Mouse (Mus musculus): ENCODE results near the gene Tmem132c.

Gene Tmem132c

GRCm38 (mm10) chr5:127282539-127283123 lies 41.0 kb downstream of the Tmem132c start:
- no peak for DNase-seq (ENCODE audit: low read depth, low spot score)

DNA sequence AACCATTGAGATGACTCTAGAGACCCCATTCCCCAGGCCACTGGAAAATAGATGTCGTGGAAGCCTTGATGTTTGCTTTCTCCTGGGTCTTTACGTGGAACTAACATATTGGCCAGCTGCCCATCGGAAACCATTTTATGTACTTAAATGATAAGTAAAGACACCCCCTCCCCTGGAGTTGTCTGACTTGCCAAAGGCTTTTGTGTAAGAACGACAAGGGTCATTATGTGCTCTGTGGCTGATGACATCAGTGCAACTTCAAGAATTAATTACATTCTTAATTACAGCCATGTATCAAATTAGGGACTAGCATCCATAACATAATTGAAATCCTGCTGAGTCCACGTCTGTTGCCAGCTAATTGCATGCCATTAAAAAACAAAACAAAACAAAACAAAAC lies 45.3 kb downstream of the Tmem132c start:
- no peak for DNase-seq (ENCODE audit: low read depth, low spot score)

- no peak for DNase-seq (ENCODE audit: low read depth, low spot score)
Observed at GRCm38 (mm10) chr5:127289659-127290058, 48.1 kb downstream of the Tmem132c start.

- no peak for DNase-seq (ENCODE audit: low read depth, low spot score)
Observed at GRCm38 (mm10) chr5:127290461-127291250, 49.0 kb downstream of the Tmem132c start.

DNA sequence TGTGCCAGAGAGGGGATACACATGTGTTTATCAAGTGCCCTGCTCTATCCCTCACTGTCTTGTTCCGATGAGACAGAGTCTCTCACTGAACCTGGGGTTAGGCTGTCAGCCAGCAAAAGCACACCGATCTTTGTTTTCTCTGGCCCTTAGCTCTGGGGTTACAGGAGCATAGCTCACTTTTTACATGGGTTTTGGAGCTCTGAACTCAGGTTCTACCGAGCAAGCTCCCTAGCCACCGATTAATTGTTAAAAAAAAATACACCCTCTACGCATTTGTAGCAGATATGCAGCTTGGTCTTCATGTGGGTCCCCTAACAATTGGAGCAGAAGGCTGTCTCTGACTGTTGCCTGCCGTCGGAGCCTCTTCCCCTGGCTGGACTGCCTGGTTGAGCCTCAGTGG lies 50.0 kb downstream of the Tmem132c start:
- DNase-seq (ENCODE audit: low read depth, low spot score), result no peak

GRCm38 (mm10) chr5:127293698-127294097 lies 52.1 kb downstream of the Tmem132c start:
- DNase-seq (ENCODE audit: low read depth, low spot score), result no peak

- DNase-seq (ENCODE audit: low read depth, low spot score), result no peak
Observed at GRCm38 (mm10) chr5:127297461-127297860, 55.9 kb downstream of the Tmem132c start.

GRCm38 (mm10) chr5:127298060-127298459 lies 56.5 kb downstream of the Tmem132c start:
- DNase-seq (ENCODE audit: low read depth, low spot score), result no peak

DNA sequence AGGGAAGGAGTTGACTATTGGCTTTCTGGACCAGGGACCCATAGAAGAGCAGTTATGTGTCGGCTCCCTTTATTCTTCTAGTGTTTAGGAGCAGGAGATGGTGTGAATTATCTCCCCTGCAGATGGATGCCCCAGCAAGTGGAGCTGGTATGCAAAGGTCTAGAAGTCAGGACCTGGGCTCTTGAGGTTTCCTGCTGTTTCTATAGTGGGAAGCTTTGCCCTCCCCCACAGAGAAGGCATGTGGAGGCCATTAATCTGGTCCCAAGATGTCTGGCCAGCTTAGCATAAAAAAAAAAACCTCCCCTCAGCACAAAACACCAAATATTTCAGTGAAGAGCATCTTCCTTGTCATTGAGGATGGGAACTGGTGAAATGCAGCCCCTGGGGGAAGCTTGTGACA lies 57.4 kb downstream of the Tmem132c start:
- no peak for DNase-seq (ENCODE audit: low read depth, low spot score)

DNA sequence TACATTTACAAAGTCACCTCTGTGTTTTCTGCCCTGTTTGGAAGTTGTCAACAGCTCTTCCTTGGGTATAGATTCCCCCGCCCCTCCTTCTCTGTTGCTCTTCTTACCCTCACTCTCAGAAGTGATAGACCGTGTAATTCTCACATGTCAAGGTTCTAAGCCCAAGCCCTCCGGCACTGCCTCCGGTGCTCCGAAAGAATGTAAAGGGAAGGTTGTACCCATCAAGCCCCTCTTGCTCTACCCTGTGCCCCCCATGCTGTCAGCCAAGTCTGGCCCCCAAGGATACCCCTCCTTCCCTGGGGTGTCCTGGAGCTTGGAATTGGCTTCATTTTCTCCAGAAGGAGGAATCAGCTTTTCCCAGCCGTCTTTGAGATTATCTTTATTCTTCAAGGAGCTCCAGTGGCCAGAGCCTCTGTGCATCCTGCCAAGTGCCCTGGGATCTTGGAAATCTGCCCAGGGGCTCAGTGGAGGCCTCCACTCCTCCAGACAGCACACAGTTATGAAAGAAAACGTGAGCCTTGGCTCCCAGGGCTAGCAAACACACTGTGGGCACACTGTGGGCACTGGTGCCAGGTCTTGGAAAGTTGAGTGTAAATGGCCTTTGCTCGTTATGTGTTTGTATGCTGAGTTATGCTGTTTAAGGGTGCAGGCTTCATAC lies 59.1 kb downstream of the Tmem132c start:
- no peak for DNase-seq (ENCODE audit: low read depth, low spot score)

- no peak for DNase-seq (ENCODE audit: low read depth, low spot score)
Observed at GRCm38 (mm10) chr5:127305312-127305711, 63.7 kb downstream of the Tmem132c start.

DNA sequence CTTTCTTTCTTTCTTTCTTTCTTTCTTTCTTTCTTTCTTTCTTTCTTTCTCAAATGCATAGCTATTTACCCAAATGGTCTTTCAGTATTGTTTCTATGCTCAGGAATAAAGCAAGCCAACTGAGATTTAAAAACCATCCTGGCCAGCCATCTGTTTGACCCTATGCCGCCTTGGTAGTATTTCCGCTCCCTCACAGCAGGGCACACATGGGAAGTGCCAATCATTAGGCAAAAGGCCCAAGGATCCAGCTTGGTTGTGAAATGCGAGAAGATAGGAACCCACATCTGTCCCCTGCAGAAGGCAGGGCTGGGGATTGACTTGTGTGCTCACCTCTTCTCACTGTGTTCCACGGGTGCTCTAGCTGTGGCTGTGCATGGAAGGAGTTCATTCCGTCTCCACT lies 64.1 kb downstream of the Tmem132c start:
- DNase-seq (ENCODE audit: low read depth, low spot score), result no peak

DNA sequence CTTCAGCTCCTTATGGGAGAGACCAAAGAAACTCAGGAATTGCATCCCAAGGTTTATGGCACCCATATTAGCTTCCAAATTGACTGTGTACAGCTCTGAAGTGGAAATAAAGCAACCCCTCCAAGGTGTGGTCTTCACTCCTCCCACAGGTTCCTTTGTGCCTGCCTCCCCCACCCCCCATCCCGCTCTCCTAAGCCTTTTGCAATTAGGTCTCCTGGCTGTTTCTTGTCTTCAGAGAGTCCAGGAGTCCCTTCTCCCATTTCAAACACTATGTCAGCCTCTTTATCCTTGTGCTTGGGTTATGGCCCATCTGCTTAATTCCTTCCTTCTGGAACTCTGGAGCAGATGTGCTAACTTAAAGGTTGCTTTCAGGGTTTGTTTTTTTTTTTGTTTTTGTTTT lies 65.1 kb downstream of the Tmem132c start:
- no peak for DNase-seq (ENCODE audit: low read depth, low spot score)

DNA sequence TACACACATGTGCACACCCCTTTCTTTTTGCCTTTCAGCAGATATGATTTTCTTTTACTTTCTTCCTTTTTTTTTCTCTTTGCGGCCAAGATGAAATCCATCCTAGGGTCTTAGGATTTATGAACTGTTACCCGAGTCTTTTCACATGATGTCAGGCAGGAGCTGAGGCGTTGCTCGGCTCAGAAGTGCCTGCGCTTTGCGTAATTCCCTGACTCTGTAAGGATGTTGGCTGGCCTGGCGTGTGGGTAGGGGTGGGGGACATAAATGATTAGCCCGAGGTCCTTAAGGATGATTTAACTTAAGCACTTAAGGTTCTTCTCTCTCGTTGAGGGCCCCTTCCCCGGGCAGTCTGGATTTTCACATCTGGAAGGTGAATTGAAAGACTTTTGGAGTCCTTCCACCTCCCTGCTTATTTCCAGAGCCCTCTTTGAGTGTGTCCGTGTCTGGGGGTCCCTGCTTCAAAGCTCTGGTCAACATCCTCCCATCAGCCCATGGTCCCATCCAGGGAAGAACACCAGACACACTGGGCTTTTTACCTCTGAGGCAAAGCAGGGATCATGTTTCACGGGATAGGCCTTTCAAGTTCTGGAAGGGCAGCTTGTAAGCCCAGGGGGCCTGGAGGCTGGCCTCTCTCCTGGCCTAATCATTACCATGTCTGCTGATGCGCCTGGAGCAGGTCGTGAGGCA lies 68.9 kb downstream of the Tmem132c start:
- peak; percentile 59 for DNase-seq (ENCODE audit: low read depth, low spot score)

DNA sequence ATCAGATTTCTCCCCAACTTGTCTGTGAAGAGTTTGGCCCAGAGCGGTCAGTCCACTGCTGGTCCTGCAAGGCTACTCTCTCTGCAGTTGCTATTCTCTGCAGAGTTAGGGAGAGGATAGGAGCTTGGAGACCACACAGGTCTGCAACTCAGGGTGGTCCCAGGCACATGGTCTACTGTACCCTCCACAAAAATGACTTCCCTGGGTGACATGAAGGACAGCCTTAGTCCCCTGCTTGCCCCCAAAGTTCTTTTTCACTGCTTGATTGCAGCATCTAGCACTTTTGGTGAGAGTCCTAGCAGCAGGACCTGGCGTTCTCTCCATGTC lies 69.4 kb downstream of the Tmem132c start:
- no peak for DNase-seq (ENCODE audit: low read depth, low spot score)

- no peak for DNase-seq (ENCODE audit: low read depth, low spot score)
Observed at GRCm38 (mm10) chr5:127313634-127314033, 72.0 kb downstream of the Tmem132c start.

DNA sequence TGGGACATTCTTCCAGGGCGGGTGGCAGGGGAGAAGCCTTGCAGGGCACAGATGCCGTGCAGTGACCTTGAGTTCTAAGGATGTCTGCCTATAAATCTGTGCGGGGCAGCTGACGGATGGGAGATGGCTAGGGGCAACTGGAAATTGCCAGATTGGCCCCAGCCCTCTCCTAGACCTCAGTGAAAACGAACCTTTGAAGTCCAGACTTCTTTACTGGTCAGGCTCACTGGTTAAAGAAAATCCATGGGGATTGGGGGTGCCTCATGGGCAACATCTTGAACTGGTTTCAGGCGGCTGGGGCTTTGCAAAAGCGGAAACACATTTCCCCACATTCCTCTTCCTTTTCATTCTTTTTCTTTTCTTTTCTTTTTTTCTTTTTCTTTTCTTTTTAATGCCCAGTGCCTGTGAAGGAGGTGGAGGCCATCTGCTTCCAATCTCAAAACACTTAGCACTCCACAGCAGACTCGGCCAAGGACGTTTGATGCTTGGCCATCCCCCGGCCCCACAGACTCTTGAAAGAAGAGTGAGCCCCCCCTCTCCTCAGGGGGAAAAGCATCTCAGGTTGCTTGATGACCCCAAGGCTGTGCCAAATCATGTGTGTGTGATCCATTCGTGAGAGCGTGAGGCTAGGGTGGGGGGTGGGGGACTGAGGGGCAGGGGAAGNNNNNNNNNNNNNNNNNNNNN lies 77.6 kb downstream of the Tmem132c start:
- no peak for DNase-seq (ENCODE audit: low read depth, low spot score)

DNA sequence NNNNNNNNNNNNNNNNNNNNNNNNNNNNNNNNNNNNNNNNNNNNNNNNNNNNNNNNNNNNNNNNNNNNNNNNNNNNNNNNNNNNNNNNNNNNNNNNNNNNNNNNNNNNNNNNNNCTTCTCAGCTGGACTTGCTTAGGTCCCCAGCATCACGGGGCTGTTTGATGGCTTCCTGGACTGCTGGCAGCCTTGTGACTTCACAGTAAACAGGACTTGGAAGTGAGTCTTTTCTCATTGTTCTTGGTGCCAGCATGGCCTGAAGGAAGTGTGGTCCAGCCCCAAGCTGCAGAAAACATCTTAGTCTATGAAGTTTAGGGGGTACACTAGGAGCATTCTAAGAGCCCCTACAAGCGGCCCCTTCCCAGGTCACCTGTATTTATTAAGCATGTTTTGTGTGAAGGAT lies 83.0 kb downstream of the Tmem132c start:
- DNase-seq (ENCODE audit: low read depth, low spot score), result no peak

GRCm38 (mm10) chr5:127336048-127336907 lies 94.7 kb downstream of the Tmem132c start:
- DNase-seq (ENCODE audit: low read depth, low spot score), result no peak

- DNase-seq (ENCODE audit: low read depth, low spot score), result no peak
Observed at GRCm38 (mm10) chr5:127336908-127337265, 95.3 kb downstream of the Tmem132c start.

GRCm38 (mm10) chr5:127339016-127339435 lies 97.4 kb downstream of the Tmem132c start:
- no peak for DNase-seq (ENCODE audit: low read depth, low spot score)

All from embryo, embryonic 11.5 days (tissue).